In genomic region chr6:52752832-52753231, GRCm38 (mm10) we compare ENCODE assay signal across 25 mouse cellular contexts.
"Had no signal": no experiment of that assay in that cellular context is flagged by ENCODE, and none has a peak within 500 bp of the region (broad histone marks: within the 10 kb centered on the region; RNA-seq: fewer than 3 reads in every experiment).

No protein-coding gene starts in this region.

- H3K27ac ChIP-seq: gastrocnemius, adult 2 months; heart, embryonic 10.5 days; hindbrain, embryonic 10.5 days; hindbrain, embryonic 12.5 days; hindbrain, embryonic 14.5 days; intestine, embryonic 15.5 days; kidney, embryonic 15.5 days; kidney, postnatal 0 days; limb, embryonic 10.5 days; limb, embryonic 12.5 days had no signal

- H3K27me3 ChIP-seq: heart, embryonic 12.5 days; hindbrain, embryonic 12.5 days; intestine, embryonic 15.5 days; kidney, embryonic 15.5 days; limb, embryonic 12.5 days had no signal

- ATAC-seq: hindbrain, embryonic 16.5 days; inflammation-experienced regulatory T-cells, adult 6 months; intestine, embryonic 15.5 days; intestine, postnatal 0 days had no signal

- DNase-seq: gastrocnemius, adult 2 months; gastrocnemius, postnatal 10 days; gastrocnemius, postnatal 25 days; heart, adult 18-20 months; heart, postnatal 10 days; heart, postnatal 4 days; kidney, adult 2 months; kidney, adult 9 months; kidney, postnatal 14 days; kidney, postnatal 36 days; layer of hippocampus, adult 9-11 months; layer of hippocampus, postnatal 36 days had no signal

- H3K4me2 ChIP-seq: heart, embryonic 12.5 days; hindbrain, embryonic 12.5 days; hindbrain, embryonic 14.5 days; intestine, embryonic 15.5 days; kidney, embryonic 15.5 days; limb, embryonic 12.5 days had no signal

- H3K4me3 ChIP-seq: gastrocnemius, adult 2 months; heart, embryonic 10.5 days; heart, embryonic 12.5 days; hindbrain, embryonic 10.5 days; hindbrain, embryonic 12.5 days; intestine, embryonic 15.5 days; kidney, embryonic 15.5 days; limb, embryonic 10.5 days; limb, embryonic 12.5 days had no signal

- H3K4me1 ChIP-seq: heart, embryonic 10.5 days; heart, embryonic 12.5 days; hindbrain, embryonic 10.5 days; hindbrain, embryonic 12.5 days; intestine, embryonic 15.5 days; kidney, embryonic 15.5 days; limb, embryonic 10.5 days; limb, embryonic 12.5 days had no signal

- H3K9ac ChIP-seq: heart, embryonic 12.5 days; hindbrain, embryonic 12.5 days; hindbrain, embryonic 14.5 days; intestine, embryonic 15.5 days; kidney, embryonic 15.5 days; limb, embryonic 12.5 days had no signal

- H3K9me3 ChIP-seq: heart, embryonic 10.5 days; heart, embryonic 12.5 days; hindbrain, embryonic 10.5 days; hindbrain, embryonic 12.5 days; intestine, embryonic 15.5 days; kidney, embryonic 15.5 days; limb, embryonic 10.5 days; limb, embryonic 12.5 days had no signal
